Mouse (Mus musculus) embryo, embryonic 10.5 days (tissue): ENCODE data around the gene Dffa.

Source experiments
- DNase-seq: peaks from one replicate; pipeline ENCODE4 v3.0.0-alpha.2; 2015; ENCODE audit warnings: low spot score

Dffa gene

GRCm38 (mm10) chr4:149103875-149104561 is at the start of gene Dffa:
Gene Dffa, plus strand, starts transcription at chr4:149104146.
- peak; percentile 98 for DNase-seq

DNA sequence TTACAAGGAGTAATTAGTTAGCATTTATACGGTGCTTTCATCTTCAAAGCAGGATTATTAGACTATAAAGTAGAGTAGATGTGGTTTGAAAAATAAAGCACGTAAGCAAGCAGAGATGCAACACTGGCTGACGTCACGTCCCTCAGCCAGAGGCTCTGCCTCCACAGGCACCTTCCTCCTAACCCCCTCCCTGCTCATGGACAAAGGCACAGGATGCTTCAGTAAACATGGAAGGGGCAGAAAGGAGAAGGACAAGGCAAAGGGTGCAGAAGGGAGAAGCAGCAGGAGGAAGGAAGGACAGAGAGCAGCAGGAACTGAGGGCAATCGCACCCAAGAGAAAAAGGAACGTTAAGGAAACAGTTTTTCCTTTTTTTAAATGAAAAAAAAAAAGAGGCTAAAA is 48.1 kb upstream of the Dffa start:
- DNase-seq = no peak

DNA sequence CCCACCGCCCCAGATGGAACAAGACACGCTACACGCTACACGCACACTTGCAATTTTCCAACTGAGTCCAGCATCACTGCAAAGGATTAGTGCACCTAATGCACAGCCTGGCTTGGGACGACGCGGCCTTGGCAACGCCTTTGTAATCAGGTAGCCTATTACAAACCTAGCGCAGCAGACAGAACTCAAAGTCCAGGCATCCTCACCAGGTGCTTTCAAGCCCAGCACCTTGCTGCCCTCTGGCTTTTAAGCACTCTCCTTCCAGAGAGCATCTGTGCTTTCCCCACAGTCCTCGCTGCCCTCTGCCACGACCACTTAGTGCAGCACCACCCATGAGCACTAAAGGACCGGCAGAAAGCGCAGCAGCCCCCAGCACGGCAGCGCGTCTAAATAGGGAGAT is 47.0 kb upstream of the Dffa start:
- DNase-seq = no peak

DNA sequence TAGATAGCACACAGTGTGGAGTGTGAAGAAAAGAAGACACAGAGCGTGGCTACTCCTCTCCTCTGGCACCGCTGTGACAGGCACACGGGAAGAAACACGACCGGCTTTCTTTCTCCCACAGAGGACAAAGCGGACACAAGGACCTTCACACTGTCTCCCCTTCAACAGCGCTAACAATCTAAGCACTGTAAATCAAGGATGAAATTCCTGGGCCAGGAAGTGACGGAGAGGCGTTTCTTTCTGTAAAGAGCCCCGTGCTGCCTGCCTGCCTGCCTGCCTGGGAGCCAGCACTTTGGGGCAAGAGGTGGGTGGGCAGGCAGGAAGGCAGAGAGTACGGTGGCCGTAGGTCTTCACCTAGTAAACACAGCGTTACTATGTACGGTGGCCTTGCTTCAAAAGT is 46.5 kb upstream of the Dffa start:
- no peak for DNase-seq

DNA sequence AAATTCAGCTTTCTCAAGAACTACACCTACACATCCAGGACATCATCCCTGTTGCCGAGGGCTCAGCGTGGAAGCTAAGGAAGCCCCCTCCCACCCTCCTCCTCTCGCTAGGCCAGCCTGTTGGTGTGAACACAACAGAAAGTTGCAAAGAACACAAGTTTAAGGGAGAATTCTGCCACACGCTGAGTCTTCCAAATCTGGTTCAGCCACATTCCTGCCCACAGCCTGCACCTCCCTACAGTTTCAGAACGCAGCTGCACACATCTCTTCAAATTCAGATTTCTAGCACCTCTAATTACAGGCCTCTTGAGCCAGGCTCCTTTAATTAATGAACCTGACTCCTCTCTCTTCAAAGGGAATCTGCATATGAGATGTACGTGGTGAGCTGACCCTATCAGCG is 45.6 kb upstream of the Dffa start:
- no peak for DNase-seq

- no peak for DNase-seq
Measured at GRCm38 (mm10) chr4:149059713-149060112, 44.2 kb upstream of the Dffa start.

GRCm38 (mm10) chr4:149060621-149061431 is 43.1 kb upstream of the Dffa start:
- no peak for DNase-seq

GRCm38 (mm10) chr4:149061432-149061718 is 42.6 kb upstream of the Dffa start:
- DNase-seq = no peak

GRCm38 (mm10) chr4:149062406-149063318 is 41.3 kb upstream of the Dffa start:
- peak; percentile 49 for DNase-seq

DNA sequence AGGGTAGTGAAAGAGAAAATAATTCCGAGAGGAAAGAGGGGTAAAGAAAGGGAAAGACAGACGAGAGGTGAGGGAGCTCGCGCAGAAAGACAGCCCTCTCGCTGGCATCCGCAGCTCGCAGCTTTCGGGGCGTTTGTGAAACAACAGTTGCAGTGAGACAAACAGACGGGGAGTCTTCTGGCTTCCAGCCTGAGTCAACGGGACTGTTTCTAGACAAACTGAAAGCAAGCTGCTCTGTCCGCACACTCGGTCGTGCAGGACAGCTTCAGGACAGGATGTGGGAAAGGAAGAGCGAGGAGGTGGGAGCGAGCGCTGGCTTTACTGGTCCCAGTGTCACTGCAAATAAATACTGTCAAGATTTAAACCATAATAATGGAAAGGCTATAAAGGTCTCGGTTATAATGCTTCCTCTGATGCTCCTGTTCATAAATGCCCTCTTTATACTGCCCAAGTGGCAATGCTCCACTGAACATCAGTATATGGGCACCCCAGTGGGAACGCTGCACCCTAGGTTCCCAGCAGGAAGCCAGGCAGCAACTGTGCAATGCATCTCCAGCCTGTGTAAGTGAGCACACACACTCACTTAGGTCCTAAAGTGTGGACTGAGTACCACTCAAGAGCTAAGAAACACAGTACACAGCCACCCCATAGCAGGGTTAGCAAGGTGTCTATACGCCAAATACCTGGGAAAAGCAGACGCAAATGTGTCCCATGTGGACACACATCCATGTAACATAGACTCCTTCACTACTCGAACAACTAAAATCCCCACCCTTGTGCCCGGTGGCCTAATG is 39.7 kb upstream of the Dffa start:
- no peak for DNase-seq

GRCm38 (mm10) chr4:149066672-149067551 is 37.0 kb upstream of the Dffa start:
- no peak for DNase-seq

DNA sequence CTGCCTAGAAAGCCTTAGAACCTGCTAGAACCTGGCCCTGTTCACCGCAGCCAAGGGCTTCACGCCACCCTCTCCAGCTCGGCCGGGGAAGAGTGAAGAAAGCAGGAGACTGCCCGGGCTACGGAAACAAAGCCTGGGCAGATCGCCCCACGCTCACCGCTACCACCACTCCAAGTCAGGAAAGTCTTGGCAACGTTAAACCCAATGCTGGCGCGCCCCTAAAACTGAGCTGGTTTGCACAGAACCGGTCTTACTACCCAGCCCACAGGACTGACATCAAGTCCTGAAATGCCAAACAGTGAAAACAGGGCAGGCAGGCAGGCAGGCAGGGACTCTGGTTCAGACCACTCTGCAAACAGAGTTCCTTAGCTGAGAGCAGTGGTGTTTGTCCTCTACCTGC is 28.9 kb upstream of the Dffa start:
- no peak for DNase-seq

DNA sequence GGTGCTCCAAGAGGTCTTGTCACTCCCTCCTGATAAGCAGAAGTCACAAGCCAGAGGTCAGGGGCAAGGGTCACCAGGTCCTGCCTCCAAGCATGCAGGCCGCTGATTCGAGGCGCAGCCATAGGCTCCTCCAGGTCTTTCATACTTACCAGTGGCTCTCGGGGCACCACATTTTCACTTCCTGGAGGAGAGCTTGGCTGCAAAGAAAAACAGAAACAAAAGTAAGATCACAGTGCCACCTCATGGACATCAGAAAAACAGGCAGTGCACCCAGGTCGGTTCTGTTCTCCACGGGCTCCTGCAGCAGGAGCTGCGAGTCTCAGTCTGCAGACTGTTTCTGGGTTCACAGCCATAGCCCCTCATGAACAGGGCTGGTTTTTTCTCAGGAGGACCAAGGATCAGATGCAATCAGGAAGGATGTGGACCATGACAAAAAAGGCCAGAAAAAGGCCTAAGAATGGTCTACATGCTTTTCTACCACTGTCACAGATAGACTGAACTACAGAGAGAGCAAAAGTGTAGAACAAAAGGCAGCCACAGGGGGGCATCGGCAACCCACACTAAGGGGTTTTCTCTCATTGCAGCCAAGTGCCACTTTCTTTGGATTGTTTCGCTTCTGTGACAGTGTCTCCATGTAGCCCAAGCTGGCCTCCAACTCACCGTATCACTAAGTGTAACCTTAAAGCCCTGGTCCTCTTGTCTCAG is 27.9 kb upstream of the Dffa start:
- peak; percentile 83 for DNase-seq

DNA sequence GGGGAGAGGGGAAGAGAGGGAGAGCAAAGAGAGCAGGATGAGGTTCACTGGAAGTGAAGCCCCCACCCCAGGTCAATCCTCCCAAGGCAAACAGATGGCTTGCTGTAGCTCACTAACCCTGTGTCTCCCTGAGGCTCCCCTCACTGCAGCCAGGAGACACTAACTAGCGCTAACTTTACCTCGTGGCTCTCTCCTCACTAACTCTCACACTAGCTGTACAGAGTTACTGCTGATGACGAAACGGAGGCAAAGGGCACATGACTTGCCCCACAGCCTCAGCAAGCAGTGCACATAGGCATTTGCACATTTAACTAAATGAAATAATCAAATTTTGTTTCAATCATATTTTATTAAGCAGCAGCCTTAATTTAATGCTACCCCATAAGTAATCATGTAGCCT is 25.7 kb upstream of the Dffa start:
- no peak for DNase-seq

GRCm38 (mm10) chr4:149079629-149080028 is 24.3 kb upstream of the Dffa start:
- no peak for DNase-seq

- no peak for DNase-seq
Measured at GRCm38 (mm10) chr4:149080111-149080510, 23.8 kb upstream of the Dffa start.

GRCm38 (mm10) chr4:149081528-149081927 is 22.4 kb upstream of the Dffa start:
- DNase-seq = no peak

DNA sequence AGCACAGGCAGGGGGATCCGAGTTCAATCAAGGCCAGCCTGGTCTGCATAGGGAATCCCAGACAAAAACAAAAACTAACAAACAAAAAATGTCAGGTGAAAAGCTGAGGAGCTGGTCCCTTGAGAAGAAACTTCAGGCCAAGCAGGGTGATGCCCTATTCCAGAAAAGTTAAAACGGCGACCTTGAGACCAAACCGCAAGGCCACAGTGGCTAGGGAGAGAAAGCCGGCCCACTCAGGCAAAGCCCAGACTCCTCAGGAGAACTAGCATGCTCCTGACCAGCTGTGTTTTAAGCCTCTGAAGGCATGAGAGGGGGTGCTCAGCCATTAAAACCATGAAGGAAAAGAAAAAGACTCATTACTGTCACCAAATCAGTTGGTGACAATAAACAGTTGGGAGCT is 18.6 kb upstream of the Dffa start:
- DNase-seq = no peak

DNA sequence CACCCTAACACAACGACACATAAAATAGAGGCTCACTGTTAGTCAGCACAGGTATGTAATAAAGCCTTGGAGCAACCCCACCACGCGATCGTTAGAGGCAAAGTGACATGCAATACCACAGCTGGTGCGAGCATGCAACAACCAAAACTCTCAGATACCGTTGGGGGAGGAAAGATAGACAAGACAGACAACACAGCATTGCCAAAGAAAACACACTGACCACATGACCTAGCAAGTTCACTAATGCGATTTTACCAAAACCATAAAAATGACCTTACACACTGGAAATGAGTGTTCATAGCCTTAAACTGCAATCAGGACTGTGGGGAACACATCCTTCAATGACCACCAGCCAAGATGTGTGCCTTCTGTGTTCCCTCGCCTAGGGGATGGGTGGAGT is 12.6 kb upstream of the Dffa start:
- DNase-seq = no peak

- DNase-seq = no peak
Measured at GRCm38 (mm10) chr4:149097956-149098355, 6.0 kb upstream of the Dffa start.
